Mouse (Mus musculus) forebrain, embryonic 14.5 days (tissue): Measurements from ENCODE around the gene Chaf1b. TPM values are rescaled to one million over a fixed set of nuclear protein-coding genes. Genes with fewer than 3 reads are reported as not detected.
A peak's percentile ranks its signal among the peaks of the same experiment; 100 is the strongest.

ENCODE experiments used
- ATAC-seq: fragments of 200-750 bp; cut with Nextera tagmentation; 2 replicates; pipeline ENCODE4 v1.8.0; 2017; ENCODE audit warnings: mild to moderate bottlenecking, moderate library complexity
- DNase-seq: peaks from one replicate; pipeline ENCODE4 v3.0.0-alpha.2; 2015; ENCODE audit warnings: low spot score
- H3K27ac ChIP-seq: fragments of 300-500 bp; sonication (generic); 2 replicates; pipeline ENCODE4 v1.5.1; 2014; ENCODE audit warnings: low read depth, mild to moderate bottlenecking, control low read depth, low read length, moderate library complexity
- H3K27me3 ChIP-seq: fragments of 300-500 bp; sonication (generic); replicated peaks from 2 replicates; pipeline ENCODE4 v1.6.1; 2014; ENCODE audit warnings: low read length, control low read depth, mixed read lengths; ENCODE audit not compliant: control insufficient read depth, insufficient read depth
- H3K36me3 ChIP-seq: fragments of 300-500 bp; sonication (generic); 2 replicates; pipeline ENCODE4 v1.6.1; 2014; ENCODE audit warnings: low read length, control low read depth; ENCODE audit not compliant: control insufficient read depth, insufficient read depth
- H3K4me1 ChIP-seq: fragments of 300-500 bp; sonication (generic); 2 replicates; pipeline ENCODE4 v1.6.1; 2014; ENCODE audit warnings: antibody characterized with exemption, low read length, control low read depth; ENCODE audit not compliant: control insufficient read depth, insufficient read depth
- H3K4me2 ChIP-seq: fragments of 300-500 bp; sonication (generic); 2 replicates; pipeline ENCODE4 v1.6.1; 2014; ENCODE audit warnings: mild to moderate bottlenecking, control low read depth, low read length
- H3K4me3 ChIP-seq: fragments of 300-500 bp; sonication (generic); 2 replicates; pipeline ENCODE4 v1.5.1; 2014; ENCODE audit warnings: low read depth, low read length, control low read depth
- H3K9ac ChIP-seq: fragments of 300-500 bp; sonication (generic); 2 replicates; pipeline ENCODE4 v1.6.1; 2014; ENCODE audit warnings: mild to moderate bottlenecking, low read length, control low read depth, moderate library complexity
- H3K9me3 ChIP-seq: fragments of 300-500 bp; sonication (generic); replicated peaks from 2 replicates; pipeline ENCODE4 v1.6.1; 2016; ENCODE audit warnings: low read length, control low read depth, mixed read lengths; ENCODE audit not compliant: control insufficient read depth
- WGBS: fragments of 180-500 bp; shearing (Covaris S2); extraction: QIAGEN DNeasy Blood & Tissue Kit; methylation state at CpG from one replicate; pipeline ENCODE4 v1.1.7; 2014; 5-methylcytosine and 5-hydroxymethylcytosine counted together
- polyA plus RNA-seq: library from polyadenylated mRNA; unstranded; fragments of >200 nt; fragmentation: Nextera tagmentation; extraction: Ambion mirVana; gene quantifications from 2 replicates; pipeline ENCODE4 v1.2.1, GENCODE M21; 2014

Chaf1b gene
- polyA plus RNA-seq, 1 experiment from 2014 or later, result 56.4 TPM

DNA sequence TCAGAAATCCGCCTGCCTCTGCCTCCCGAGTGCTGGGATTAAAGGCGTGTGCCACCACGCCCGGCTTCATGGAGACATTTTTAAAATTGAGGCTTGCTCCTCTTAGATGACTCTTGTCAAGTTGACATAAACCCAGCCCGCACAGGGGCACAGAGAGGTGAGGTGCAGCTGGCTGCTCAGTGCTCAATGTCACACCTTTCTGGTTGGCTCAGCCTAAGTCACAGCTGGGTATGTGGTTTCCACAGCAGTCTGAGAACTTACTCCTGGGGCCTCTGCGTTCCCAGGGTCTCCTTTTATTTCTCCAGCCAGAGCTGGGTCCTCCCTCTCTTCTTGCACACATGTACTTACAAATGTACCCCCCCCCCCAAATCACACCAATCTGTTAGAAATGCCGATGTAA lies 24.5 kb downstream of the Chaf1b start:
- ATAC-seq, result no peak
- no peak overlapping the region for H3K27ac ChIP-seq
- DNase-seq, result no peak
- H3K9me3 ChIP-seq, result no peaks in the 10 kb centered on the region
- no peaks in the 10 kb centered on the region for H3K4me1 ChIP-seq
- WGBS, result 90% methylated on average over 8 of the region's 8 CpGs
- no peak overlapping the region for H3K4me2 ChIP-seq
- H3K4me3 ChIP-seq, result no peak overlapping the region
- H3K27me3 ChIP-seq, result no peaks in the 10 kb centered on the region
- peaks cover 8% of the 10 kb centered on the region; the same call in 1 of the 2 replicates for H3K36me3 ChIP-seq
- no peak overlapping the region for H3K9ac ChIP-seq

DNA sequence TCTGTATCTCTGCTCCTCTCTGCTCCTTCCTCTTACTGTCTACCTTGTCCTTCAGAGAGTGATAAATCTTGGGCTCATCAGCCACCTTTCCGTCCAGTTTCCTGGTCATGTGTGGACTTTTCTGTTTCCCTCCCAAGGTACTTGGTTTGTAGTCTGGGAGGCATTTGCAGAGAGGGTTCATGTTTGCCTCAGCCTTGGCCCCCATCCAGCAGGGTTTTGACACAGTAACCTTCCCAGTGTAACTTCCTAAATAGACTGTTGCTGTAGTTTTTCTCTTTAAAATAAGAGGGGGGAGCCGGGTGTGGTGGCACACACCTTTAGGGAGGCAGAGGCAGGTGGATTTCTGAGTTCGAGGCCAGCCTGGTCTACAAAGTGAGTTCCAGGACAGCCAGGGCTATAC lies 26.2 kb downstream of the Chaf1b start:
- Histone ChIP-seq H3K9ac (no peak overlapping the region), H3K36me3 (peaks cover 5% of the 10 kb centered on the region; the same call in 1 of the 2 replicates), H3K9me3 (no peaks in the 10 kb centered on the region), H3K4me3 (no peak overlapping the region), H3K27ac (no peak overlapping the region), H3K4me1 (no peaks in the 10 kb centered on the region), H3K27me3 (no peaks in the 10 kb centered on the region), H3K4me2 (no peak overlapping the region)
- ATAC-seq (no peak), DNase-seq (no peak)
- WGBS, result 91% methylated on average over 3 of the region's 3 CpGs

DNA sequence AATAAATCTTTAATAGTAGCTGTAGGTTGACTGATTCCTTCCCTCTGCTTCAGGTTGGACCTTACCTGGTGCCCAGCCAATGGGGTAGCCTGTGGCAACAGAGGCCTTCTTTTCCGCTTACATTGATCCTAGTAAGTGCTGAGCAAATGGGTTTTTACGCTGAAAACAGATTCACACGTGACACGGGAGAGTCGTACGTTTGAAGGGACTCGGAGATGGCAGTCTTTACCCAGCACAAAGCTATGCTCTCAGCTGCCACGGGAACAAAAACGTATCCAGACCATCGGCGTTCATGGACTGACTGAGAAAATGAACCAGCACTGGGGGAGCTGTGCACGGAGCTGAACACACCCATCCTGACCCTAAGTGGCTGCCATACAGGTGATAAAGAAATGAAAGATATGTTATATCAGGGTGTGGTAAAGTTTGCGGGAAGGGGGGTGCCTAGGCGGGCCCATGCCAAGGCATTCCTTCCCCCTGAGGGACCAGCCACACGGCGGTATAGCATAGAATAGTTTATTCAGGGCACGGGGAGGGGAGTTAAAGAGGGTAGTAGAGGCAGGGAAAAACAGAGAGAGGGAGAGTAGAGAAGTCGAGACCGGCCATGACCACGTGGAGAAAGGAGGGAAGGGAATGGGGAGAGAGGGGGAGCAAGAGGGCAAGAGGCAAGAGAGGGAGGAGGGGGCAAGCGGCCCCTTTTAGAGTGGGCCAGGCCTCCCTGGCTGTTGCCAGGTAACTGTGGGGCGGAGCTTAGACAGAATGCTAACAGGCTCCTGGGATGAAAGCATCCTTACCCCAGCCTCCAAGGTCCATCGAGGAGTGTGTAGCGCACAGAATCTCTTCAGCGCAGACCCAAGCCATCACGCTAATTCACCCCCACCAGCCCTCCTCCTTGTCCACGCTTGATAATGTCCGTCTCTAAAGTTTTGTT lies 27.3 kb downstream of the Chaf1b start:
- H3K4me2 ChIP-seq, result no peak overlapping the region
- 67% methylated on average over 28 of the region's 28 CpGs for WGBS
- H3K9ac ChIP-seq, result no peak overlapping the region

DNA sequence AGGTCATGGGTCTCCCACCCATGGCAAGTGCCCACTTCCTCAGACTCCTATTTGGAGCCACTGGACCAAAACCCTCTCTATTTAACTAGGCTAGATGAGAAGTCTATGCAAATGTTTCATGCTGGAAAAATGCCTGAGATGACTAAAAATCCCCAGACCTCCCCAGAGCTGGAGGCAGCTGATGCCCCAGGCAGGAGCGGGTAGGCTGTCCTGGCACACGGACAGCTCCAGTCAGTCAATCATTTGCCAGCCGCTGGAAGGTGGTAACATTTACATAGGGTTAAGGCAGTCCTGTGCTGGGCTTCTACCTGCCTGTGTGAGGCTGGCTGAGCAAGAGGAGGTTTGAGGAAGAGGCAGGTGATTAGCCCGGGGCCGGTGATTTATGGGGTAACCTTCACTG lies 28.5 kb downstream of the Chaf1b start:
- Histone ChIP-seq H3K9ac (no peak overlapping the region), H3K27me3 (no peaks in the 10 kb centered on the region), H3K4me1 (no peaks in the 10 kb centered on the region), H3K27ac (no peak overlapping the region), H3K4me2 (no peak overlapping the region), H3K36me3 (no peaks in the 10 kb centered on the region), H3K9me3 (no peaks in the 10 kb centered on the region), H3K4me3 (no peak overlapping the region)
- no peak for DNase-seq
- 81% methylated on average over 5 of the region's 5 CpGs for WGBS
- ATAC-seq, result no peak

More for the DNA sequence above, 27.3 kb downstream of the Chaf1b start:
- H3K4me3 ChIP-seq, result no peak overlapping the region
- no peak for ATAC-seq
- H3K4me1 ChIP-seq, result no peaks in the 10 kb centered on the region
- no peak for DNase-seq
- H3K27ac ChIP-seq, result no peak overlapping the region
- H3K9me3 ChIP-seq, result no peaks in the 10 kb centered on the region
- H3K27me3 ChIP-seq, result no peaks in the 10 kb centered on the region
- no peaks in the 10 kb centered on the region; the same call in 1 of the 2 replicates for H3K36me3 ChIP-seq

DNA sequence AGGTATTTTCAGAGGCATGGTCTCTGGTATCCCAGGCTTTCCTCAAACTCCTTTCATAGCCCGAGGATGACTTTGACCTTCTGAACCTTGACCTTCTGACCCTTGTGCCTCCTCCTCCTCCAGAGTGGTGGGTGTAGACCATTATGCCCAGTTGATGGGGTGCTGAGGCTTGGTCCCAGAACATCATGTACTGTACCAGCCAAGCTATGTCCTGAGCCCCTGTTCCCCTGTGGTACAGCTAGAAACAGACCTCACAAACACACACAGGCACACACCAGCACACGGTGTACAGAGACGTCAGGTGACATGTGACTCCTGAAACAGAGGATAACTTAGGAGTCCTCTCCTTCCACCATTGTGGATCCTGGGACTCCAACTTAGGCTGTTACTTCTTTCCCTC lies 29.1 kb downstream of the Chaf1b start:
- ATAC-seq (no peak), DNase-seq (no peak)
- no peaks in the 10 kb centered on the region for H3K27me3 ChIP-seq
- 78% methylated on average over 3 of the region's 3 CpGs for WGBS
- no peaks in the 10 kb centered on the region for H3K4me1 ChIP-seq
- no peak overlapping the region for H3K4me2 ChIP-seq
- H3K27ac ChIP-seq, result no peak overlapping the region
- H3K36me3 ChIP-seq, result no peaks in the 10 kb centered on the region
- H3K4me3 ChIP-seq, result no peak overlapping the region
- H3K9me3 ChIP-seq, result no peaks in the 10 kb centered on the region
- no peak overlapping the region for H3K9ac ChIP-seq

DNA sequence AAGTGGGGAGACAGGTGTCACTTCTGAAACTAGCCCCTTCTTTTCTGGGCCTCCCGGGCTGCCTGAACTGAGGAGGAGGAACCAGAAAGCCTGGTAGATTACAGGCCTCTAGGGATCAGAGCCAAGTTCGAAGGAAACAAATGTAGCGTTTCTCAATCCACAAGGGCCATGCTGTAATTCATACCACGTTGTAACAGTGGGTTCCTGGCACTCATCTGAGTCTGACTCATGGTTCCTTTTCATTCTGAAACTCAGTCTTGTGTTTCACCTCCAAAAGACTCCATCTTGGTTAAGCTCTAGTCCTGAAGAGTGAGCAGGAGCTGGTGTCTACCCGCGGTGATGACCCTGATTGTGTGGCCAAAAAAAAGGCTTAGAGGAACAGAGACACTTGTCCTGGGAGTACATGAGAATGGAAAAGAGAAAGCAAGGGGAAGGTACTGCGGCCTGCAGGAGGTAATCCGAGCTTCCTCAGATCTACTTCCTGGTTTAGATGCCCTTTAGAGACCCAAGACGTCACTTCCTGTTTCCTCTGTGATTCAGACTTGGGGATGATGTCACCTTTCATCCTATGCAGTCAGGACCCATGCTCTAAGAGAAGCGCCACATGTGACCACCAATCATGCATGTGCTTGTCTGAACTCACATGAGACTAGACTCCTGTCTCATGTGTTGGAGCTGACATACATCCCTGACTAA lies 30.3 kb downstream of the Chaf1b start:
- H3K9ac ChIP-seq, result no peak overlapping the region
- no peaks in the 10 kb centered on the region for H3K27me3 ChIP-seq
- no peaks in the 10 kb centered on the region for H3K9me3 ChIP-seq
- DNase-seq (no peak), ATAC-seq (no peak)
- no peaks in the 10 kb centered on the region; the same call in 1 of the 2 replicates for H3K4me1 ChIP-seq
- H3K27ac ChIP-seq, result no peak overlapping the region
- H3K4me3 ChIP-seq, result no peak overlapping the region
- 80% methylated on average over 10 of the region's 10 CpGs for WGBS
- no peaks in the 10 kb centered on the region for H3K36me3 ChIP-seq
- H3K4me2 ChIP-seq, result no peak overlapping the region

DNA sequence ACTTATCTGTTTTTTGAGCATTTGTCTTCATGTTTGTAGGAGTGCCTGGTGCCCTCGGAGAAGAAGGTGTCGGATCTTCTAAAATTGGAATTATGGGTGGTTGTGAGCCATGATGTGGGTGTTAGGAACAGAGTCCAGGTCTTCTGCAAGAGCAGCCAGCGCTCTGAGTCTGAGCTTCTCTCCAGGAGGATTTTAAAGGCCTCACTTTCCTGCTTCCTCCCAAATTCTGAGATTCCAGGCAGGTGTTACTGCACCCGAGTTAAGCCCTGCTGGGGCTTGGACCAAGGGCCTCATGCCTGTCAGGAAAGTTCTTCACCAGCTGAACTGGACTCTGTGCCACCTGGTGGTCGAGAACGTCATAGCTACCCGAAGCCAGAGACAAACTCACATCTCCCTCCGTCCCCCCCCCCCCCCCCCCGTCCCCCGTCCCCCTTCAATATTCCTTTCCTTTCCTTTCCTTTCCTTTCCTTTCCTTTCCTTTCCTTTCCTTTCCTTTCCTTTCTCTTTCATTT lies 31.7 kb downstream of the Chaf1b start:
- ATAC-seq (no peak), DNase-seq (peak; percentile 39)
- 40% methylated on average over 7 of the region's 10 CpGs for WGBS
- Histone ChIP-seq H3K27me3 (no peaks in the 10 kb centered on the region), H3K9me3 (no peaks in the 10 kb centered on the region), H3K27ac (no peak overlapping the region), H3K4me3 (no peak overlapping the region), H3K9ac (no peak overlapping the region), H3K4me2 (no peak overlapping the region), H3K36me3 (no peaks in the 10 kb centered on the region), H3K4me1 (no peaks in the 10 kb centered on the region; the same call in 1 of the 2 replicates)

DNA sequence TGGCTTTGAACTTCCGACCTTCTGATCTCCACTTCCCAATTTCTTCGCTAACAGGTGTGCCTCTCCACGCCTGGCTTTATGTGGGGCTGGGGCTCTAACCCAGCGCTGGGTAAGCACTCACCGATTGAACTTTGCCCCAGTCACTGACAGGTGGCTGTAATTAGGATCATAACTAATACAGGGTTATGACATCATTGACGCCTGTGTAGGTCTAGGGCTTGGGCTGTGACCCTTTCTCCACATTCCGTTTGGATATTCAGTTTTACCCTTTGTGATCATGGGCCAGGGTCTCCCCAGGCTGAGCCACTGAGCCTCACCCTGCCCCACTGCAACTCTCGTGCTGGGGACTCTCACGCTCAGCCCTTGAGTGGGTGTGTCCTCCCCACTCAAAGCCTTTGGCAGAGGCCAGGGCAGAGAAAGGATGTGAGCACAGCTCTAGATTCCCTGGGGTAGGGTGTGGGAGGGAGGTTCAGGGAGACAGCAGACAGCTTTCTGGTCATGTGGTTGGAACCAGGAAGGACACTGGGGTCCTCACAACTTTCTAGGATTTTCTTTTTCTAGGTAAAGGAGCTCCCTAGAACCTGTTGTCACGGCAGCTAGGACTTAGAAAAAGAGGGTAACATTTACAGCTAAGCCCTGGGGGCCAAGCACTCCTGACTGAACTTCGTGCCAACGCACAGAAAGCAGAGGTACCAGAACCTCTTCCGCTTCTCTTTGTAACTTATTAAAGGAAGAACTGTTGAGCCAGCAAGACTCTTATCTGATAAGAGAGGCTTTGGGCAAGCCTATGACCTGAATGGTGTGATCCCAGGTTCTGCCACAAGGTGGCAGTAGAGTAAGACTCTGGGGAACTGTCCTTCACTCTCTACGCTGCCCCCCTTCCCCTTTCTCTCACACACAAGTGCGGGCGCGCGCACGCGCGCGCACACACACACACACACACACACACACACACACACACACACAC lies 34.3 kb downstream of the Chaf1b start:
- no peak overlapping the region for H3K27ac ChIP-seq
- ATAC-seq, result peak; percentile 65; the same call in 1 of the 2 replicates

More for the DNA sequence above, 34.3 kb downstream of the Chaf1b start:
- Histone ChIP-seq H3K4me3 (no peak overlapping the region), H3K4me2 (peak overlapping the region; percentile 33), H3K27me3 (no peaks in the 10 kb centered on the region), H3K36me3 (no peaks in the 10 kb centered on the region), H3K9me3 (no peaks in the 10 kb centered on the region), H3K4me1 (no peaks in the 10 kb centered on the region; the same call in 1 of the 2 replicates), H3K9ac (no peak overlapping the region)
- peak; percentile 88 for DNase-seq
- WGBS, result 59% methylated on average over 14 of the region's 22 CpGs
